Mouse (Mus musculus) 416B (cell line): Measurements from ENCODE around the gene Fosl2.

Experiments
- DNase-seq: peaks from one replicate; pipeline ENCODE4 v3.0.0; 2011; ENCODE audit warnings: low read depth

The Fosl2 gene

DNA sequence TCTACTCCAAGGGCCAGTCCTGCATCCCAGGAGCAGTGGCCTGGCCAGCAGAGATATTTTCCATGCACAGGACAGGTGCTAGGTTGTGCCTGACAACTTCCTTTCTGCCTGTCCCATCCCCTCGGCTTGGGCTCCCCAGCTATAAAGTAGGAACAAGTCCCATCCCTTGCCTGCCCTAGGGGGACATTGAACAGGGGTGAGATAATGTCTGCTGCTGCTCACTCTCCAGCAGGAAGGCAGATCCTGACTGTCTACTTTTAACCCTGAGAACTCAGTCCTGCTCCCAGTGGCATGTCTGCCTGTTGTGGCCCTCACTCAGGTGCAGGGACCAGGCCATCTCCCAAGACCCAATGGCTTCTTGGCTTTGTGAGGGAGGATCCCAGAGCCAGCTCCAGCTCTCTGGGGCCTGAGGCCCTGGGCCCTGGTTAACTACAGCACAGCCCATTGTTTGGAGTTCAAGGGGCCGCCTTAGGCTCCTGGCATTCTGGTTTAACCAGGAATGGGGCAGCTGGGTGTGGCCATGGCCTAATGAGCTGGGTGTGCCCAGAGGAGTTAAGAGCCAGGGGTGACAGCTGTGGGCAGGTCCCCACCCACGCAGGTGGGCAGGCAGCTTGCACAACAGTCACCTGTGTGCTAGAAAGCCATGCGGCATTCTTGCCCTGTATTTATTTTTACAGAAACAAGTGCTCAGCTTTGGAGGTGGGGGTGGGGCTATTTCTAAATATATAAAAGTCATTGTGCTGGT lies 47.5 kb downstream of the Fosl2 start:
- DNase-seq: no peak

DNA sequence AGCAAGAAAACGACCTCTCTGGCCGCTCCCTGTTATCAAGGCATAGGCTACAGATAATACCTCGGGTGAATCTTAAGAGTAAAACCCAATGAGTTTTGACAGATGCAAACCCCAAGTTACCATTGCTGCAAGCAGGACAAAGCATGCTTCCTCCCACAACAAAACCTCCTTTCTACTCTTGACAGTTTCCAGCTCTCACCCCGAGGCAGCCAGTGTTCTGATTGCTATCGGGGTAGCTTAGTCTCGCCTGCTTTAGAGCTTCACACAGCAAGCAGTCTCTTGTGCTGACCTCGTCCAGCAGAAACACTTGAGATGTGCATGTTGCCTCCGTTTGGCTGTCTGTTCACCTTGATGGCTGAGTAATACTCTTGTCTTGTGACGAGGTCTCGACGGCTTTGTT lies 52.1 kb downstream of the Fosl2 start:
- no peak for DNase-seq

DNA sequence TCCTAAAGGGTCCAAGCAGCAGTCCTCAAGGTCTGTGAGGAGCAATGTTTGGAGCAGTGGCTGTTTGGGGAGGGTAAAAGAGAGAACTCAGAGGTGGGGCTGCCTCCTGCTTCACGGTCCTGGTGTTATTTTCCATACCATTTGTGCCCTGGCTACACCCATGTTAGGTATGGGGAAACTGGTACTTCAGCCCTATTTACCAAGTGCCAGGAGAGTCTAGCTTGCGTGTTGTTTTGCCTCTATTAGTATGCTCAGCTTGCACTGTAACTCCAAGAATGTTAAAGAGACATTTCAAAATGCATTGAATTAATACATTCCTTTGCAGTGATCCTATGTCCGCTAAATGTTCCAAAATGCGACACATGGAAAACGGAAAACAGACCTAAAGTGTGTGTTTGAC lies 55.7 kb downstream of the Fosl2 start:
- no peak for DNase-seq

DNA sequence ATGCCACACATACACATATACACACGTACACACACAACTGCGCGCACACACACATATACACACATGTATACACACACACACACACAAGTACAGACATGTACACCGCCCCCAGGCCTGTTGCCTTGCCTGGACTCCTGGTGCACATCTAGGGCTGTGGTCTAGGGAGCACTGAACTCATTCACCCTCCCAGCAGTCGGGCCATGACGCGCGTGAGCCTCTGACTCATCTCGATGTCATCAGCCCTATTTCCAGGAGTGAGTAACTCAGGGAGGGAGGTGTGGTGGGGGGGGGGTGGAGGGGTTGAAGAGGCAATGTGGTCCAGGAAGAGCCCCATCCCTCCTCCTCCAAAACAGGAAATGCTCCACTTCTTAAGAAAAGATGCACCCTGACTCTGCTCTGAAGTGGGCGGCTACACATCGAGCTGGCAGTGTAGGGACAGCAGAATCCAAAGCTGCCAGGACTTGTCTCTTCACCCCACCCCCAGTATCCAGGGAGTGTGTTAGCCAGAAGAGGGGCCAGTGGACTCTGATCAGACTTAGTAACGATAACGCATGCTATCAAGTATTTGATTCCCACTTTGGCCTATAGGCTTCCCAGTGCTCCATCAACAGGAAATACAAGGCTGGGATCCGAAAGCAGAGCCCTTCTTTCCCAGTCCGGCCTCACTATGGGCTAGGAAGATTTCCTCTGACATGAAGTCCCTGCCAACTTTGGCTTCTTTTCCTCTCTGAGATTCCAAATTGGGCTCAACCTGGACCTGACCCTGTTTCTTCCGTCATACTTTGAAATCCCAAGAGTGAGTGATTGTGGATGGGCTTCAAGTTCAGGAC lies 56.6 kb downstream of the Fosl2 start:
- DNase-seq: peak; percentile 94

DNA sequence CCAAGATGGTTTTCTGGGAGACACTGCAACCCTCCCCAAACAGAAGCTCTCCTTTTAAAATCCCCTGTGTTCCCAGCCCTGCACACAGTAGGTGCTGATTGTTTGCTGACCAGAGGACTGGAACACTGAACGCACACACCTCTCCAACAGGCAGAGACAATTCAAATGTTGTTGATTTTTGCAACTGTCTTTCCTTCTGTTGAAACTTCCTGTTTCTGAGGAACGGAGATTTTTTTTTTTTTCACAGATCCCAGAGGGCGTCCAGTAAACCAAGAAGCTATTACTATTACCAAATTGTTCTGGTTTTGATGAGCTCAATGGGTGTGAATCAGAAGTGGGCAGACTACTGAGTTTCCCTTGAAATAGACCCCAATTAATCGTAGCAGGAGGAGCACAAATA lies 58.6 kb downstream of the Fosl2 start:
- peak; percentile 73 for DNase-seq

DNA sequence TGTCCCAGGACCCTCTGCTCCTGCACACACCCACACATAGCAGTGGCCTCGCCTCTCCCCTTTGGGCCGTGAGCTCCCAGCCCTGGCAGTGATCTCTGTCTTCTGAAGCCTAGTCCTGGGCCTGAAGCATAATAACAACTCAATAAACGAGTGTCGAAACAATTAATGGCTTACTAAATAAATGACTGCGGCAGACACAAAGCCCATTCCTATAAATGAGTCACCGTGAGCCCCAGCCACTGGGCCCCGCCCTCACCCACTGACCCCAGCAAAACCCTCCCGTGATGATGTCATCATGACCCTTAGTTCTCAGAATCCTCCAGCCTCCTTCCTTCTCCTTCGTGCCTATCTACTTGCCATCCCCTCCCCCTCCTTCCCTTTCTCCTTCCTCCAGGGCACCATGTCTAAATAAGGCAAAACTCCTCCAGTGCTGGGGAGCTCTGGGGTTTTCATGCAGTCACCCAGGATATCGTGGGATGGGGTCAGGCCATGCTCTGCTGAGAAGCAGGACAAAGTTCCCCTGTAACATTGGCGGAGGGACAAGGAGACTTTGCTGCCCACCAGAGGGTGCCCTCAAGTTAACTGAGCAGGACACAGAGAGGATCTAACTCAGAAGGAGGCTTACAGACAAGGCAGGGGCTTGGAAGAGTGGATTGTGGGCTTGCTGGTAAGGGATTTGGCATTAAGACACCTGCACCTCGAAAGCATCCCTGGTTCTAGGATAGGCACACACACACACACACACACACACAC lies 60.4 kb downstream of the Fosl2 start:
- peak; percentile 79 for DNase-seq

DNA sequence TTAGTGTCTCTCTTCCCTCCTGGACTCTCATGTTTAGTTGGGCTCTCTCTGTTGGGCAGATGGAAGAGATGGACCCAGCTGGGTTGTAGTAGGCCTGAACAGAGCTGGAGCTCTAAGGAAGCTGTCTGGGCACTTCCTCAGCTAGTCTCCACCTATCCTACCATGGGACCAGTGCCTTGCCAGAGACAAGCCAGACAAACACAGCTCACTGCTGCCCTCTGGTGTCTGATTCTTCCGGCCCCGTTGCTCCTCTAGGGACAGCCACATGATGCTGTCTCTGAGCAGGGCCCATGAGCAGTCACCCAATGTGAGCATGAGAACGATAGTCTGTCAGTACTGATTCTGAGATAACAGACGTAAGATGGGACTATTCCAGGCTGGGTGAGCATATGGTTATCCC lies 62.1 kb downstream of the Fosl2 start:
- peak; percentile 93 for DNase-seq

DNA sequence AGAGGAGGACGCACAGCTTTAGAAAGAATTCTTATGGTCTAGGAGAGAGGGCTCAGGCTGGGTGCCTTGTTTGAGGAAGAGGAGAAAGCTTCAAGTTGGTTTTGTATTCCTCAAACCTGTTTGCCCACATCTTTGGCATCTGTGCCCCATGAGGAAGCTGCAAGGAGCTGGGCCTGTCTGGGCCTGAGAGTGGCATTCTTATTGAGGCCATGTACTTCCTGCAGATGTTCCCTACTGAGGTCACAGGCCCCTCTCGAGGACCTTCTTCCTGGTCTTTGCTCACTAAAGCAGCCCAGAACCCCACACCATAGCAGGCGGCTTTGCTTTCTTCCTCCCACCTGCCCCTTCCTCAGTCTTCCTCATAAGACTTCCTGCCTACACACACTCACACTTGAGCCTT lies 63.5 kb downstream of the Fosl2 start:
- peak; percentile 36 for DNase-seq

DNA sequence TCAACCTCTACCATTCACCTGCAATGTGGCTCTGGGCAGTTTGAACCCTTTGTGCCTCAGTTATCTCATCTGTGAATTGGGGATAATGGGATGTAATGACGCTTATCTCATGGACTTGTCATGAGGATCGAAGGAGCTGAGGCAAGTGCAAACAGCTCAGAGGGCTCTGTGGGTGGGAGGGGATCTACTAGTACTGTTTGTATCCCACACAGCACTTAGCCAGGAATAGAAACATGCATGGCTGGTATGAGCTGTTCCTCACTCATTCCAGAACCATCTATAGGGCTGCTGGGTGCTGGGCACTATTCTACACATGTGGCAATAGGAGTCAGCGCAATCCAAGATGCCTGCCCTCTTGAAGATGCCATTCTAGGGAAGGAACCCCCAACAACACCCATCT lies 64.0 kb downstream of the Fosl2 start:
- no peak for DNase-seq

DNA sequence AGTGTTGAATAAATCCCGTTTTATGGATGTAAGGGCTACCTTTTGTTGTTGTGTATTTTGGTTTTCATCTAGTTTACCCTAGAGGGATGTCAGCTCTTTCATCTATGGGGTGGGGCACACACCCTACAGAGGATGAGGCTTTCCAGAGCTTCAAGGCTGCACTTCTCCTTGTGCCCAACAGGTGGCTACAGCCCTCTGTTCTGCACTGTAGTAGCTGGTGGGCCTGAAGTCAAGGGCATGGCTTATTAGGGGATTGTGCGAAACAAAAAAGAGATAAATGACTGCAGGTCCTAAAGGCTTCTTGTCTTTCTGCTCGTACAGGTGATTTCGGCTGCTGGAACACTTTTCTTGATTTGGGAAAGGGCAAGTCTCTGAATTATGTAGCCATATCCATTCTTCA lies 69.1 kb downstream of the Fosl2 start:
- peak; percentile 39 for DNase-seq

DNA sequence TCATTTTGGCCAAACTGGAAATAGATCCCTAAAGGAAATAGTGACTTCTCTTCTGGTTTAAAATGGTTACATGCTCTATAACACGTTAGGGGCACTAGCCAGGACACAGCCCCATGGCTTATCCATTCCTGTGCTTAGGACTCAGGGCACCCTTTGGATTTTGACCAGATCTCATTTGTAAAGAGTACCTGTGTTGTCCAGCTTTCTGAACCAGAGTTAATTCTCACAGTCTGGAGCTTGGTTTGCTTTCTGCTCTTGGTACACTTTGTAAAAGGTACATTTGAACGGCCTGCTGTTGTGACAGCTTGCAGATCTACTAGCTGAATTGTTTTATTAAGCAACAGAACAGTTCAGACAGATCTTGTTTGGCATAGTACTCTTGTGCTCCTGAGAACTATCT lies 71.1 kb downstream of the Fosl2 start:
- DNase-seq: no peak
